Mouse (Mus musculus) CH12.LX (cell line): Measurements from ENCODE around the gene 1700019A02Rik.

Experiments
- EP300 ChIP-seq: IDR thresholded peaks from 2 replicates; pipeline ENCODE4 v1.6.1; 2011; ENCODE audit warnings: low read length, improper control_type of control experiment
- NRF1 ChIP-seq: IDR thresholded peaks from 2 replicates; pipeline ENCODE4 v1.6.1; 2014; ENCODE audit warnings: low read depth, mild to moderate bottlenecking, inconsistent platforms, low read length, improper control_type of control experiment, moderate library complexity
- POLR2AphosphoS2 ChIP-seq: IDR thresholded peaks from 2 replicates; pipeline ENCODE4 v1.6.1; 2011; ENCODE audit warnings: low read depth, low read length, improper control_type of control experiment
- SMC3 ChIP-seq: IDR thresholded peaks from 2 replicates; pipeline ENCODE4 v1.6.1; 2011; ENCODE audit warnings: low read depth, low read length, improper control_type of control experiment

DNA sequence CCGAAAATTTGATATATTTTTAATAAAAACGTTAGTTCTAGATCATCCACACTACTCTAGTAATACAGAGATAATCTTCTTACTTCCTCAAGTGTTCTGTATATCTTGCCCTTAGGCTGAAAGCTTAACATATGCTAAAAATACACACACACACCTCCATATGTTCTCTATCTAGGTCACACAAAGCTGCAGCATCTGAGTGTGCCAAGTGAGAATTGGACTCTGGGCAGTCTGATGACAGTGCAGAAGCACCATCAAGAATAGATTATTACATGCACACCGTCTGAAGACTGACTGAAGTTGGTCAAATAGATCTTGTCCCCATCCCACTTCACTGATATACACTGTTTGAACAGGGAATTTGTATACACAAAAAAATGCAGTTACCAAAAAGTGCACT lies 38.2 kb upstream of the 1700019A02Rik start:
- TF ChIP-seq POLR2AphosphoS2 (no peak), SMC3 (no peak), EP300 (no peak), NRF1 (no peak)
